In the genomic region with DNA sequence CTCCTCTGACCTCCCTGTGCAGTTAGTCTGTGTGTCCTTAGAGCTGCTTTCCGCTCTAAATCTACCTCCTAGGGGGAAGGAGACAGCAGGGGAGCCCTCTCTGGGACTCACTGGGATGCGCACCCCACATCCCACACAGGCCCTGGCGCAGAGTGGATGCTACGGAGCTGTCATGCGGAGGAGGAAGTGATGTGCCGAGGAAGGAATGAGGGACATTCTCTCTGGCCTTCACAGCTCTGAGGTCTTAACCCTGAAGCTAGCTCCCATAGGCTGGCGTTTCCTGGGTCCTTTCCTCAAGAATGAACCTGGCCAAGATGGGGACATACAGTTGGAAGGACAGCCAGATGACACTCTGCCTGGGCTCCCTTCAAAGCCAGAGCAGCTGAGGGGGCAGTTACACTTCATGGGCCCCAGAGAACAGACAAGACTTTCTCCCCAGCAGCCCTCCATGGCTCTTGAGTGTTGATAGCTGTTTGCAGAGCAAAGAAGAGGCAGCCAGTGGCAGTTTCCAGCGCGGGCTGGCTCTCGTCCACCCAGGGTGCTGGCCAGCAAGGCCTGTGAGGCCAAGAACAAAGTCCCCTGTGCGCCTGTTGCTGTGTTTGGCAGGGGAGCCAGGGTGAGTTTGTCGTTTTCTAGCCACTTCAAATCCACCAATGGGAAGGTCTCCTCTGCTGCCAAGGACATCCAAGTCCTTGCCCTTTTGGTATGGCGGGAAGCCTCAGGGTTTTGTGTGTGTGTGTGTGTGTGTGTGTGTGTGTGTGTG, we compare ENCODE assay signal across 8 mouse cellular contexts. TPM values are rescaled to one million over a fixed set of nuclear protein-coding genes. Genes with fewer than 3 reads are reported as not detected.
DNase-seq lines count a peak whose midpoint lies in the region; TF ChIP-seq lines count a peak whose summit lies in the region.

No protein-coding gene starts in this region.

- intact Hi-C loops in left cerebral cortex, adult 2 months (cut with DNase I): no loop called here

- H3K27ac ChIP-seq in left cerebral cortex, adult 2 months: peak overlapping the region; percentile 28; the same call in 1 of the 2 replicates

- no peak overlapping the region for H3K4me3 ChIP-seq in left cerebral cortex, adult 2 months

- no peak for TF ChIP-seq CTCF in left cerebral cortex, adult 2 months (IDR thresholded peaks at IDR 0.05)

- DNase-seq in left cerebral cortex, adult 2 months (ENCODE audit: extremely low spot score in 1 of 2, low spot score in 2 of 2): peak; percentile 39 to 47
- DNase-seq in left cerebral cortex, adult 9 months (ENCODE audit: low spot score in 2 of 2): no peak
- peak; percentile 87 to 89 for DNase-seq in adrenal gland, postnatal 36 days
- peak; percentile 99 for DNase-seq in heart, adult 11 months
- peak; percentile 91 for DNase-seq in kidney, adult 9 months
- DNase-seq in lung, postnatal 4 days: peak; percentile 75 to 89
- DNase-seq in yolk sac, embryonic 10.5 days (ENCODE audit: low spot score): no peak
- no peak for DNase-seq in B cell, adult 2 months

RNA-seq across cellular contexts. Expression of a gene that starts 10.5 kb away (rescaled TPM):
- 10 to 100 TPM; 69.9 to 79.7 TPM for total RNA-seq in left cerebral cortex, adult 2 months (2021)
- total RNA-seq in adrenal gland, postnatal 36 days (2021): 10 to 100 TPM; 43.0 to 57.4 TPM

Comparison
In these comparisons a context has a peak if more than half of its experiments do, and no peak if none do; other contexts are left out.
1. DNase-seq: peak in left cerebral cortex, adult 2 months (2 of 2), adrenal gland, postnatal 36 days (2 of 2), heart, adult 11 months (single experiment), kidney, adult 9 months (single experiment) and lung, postnatal 4 days (2 of 2); none in left cerebral cortex, adult 9 months (0 of 2), yolk sac, embryonic 10.5 days (single experiment) and B cell, adult 2 months (0 of 2).